Mouse (Mus musculus): ENCODE measurements around the gene Pcgf2.

Gene Pcgf2

DNA sequence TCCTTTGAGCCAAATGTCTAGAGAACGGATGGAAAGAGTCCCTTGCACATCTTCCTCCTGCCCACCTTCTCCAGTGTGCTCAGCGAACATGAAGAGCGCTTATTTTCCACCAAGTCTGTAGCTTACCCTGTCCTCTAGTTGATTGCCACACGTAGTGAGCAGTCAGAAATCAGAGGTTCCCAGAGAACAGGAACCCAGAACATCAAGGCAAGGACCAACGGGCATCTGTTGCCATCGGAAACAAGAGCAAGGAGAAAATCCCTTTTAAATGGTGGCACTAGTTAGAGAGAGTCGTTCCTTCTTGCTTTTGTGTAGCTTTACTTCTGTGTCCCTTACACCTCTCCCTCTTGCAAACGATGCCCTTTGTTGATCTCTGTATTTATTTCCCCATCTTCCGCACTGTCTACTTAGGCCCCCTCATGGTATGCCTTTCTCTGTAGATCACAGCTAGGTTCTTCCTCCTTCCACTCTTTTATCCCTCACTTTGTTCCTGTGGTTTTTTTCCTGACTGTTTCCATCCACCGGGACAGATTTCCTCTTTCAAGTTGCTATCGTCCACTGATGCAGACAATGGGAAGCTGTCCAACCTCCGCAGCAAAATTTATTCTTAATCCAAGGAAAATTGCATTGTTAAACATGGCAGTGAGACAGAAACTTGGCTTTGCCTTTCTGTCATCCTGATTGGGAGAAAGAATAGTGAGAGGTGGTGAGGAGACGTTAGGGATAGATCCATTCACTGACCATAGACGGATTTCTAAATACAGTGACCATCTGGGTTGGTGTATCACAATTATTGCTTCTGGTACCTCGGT, 1.5 kb upstream of the Pcgf2 start:
- TF ChIP-seq GATA4 (IDR thresholded peaks at IDR 0.05; ENCODE audit: insufficient replicate concordance, low read length) = no peak

DNA sequence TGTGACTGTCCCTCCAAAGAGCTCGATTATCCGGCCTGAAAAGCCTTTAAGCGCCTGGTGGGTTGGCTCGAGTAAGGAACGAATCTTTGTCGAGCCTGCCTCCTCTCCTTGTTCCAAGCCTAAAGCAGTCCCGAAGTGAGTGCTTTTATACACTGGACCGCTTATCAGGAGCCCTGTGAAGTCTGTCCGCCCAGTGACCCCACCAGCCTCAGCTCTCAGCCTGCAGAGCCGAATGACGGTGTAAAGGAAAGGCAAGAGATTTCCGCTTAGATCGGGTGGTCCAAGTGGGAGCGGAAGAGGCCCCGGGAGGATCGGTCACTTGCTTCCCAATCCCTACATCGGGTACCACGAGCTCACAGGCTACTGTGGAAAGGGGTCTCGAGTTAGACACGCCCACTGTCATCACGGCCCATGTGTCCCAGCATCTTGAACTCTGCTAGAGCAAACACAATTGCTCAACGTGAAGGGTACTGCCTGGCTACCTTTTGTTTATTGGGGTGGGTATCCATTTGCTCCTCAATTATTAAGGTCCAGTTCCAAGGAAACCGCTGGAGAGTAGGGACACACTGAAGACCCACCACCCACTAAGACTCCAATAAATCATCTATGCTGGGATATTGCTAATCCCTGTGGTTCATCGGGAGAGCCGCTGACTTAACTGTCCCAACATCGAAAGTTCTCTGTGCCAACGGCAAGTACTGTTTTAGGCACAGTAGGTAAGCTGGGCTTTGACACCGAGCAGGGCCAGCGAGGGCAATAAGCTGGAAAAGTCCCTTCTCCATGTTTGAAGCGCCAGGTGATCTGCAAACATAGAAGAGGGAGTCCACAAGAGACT, 666 bp upstream of the Pcgf2 start:
- no peak; the same call in 1 of the 2 replicates for TF ChIP-seq GATA4 (IDR thresholded peaks at IDR 0.05; ENCODE audit: insufficient replicate concordance, low read length)

- no peak for TF ChIP-seq GATA4 (IDR thresholded peaks at IDR 0.05; ENCODE audit: insufficient replicate concordance, low read length)
These were observed 683 bp downstream of the Pcgf2 start for GRCm38 (mm10) chr11:97699626-97700002.

DNA sequence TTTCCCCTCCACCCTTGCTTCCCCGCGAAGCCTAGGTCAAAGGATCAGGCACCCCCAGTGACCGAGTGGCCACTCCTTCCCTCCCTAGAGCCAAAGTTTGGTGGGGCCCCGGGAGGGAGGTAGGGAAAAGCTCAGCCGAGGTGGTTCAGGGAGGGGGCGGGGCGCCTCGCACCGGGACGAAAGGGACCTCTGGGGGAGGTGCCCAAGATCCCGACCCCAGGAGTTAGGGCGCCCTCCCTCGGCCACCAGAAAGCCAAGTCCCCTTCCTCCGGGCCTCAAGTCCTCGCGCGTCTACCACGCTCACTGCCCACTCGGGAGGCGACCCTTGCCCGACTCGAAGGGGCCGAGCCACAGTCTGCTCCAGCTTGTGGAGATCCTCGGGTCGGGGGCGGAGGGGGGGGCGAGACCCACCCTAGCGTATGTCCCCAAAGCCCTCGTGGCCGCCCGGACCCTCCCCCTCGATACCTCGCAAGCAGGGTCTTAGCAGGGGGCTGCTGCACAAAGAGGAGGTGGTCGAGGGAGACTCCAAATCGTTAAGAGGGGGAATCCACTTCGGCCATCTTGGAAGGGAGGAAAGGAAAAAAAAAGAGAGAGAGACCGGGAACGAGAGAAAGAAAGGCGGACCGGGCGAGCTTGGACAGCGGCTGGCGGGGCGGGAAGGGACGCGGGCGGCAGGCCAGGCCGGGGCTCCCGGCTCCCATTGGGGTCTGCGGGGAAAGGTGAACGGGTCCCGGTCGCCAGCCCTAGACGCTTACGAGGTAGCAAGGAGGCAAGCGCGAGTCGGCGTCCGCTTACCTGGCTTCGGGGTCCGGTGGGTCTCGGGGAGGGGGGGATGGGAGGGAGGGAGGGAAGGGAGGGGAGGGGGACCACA, 1.3 kb downstream of the Pcgf2 start:
- TF ChIP-seq GATA4 (IDR thresholded peaks at IDR 0.05; ENCODE audit: insufficient replicate concordance, low read length) = no peak

DNA sequence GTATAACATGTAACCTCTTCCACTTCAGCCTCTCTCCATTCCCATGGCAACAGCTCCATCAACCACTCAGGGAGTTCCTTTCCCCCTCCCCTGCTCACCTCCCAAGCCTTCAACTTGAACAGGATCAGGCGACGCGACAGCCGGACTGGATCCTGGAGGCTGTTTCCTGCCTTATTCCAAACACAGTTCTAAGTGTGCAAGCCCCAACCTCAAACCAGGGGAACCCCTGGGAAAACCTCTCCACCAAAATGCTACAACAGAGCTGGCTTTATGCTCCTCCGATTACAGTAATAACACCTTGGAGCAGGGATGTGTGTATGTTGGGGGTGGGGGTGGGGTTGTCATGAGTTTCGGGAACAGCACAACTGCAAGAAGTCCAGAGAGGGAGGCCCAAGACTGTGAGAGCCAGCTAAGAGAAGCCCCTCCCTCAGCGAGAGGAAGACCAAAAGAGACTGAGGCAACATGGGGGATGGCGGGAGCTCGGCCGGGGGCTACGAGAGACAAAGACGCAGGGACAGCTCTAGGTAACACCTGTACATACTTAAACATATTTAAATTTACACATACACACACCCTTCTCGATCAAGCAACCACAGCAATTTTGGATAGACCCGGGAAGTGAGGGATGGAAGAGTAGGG, 2.3 kb downstream of the Pcgf2 start:
- TF ChIP-seq GATA4 (IDR thresholded peaks at IDR 0.05; ENCODE audit: insufficient replicate concordance, low read length) = no peak

- TF ChIP-seq GATA4 (IDR thresholded peaks at IDR 0.05; ENCODE audit: insufficient replicate concordance, low read length) = no peak
These were observed 3.0 kb downstream of the Pcgf2 start for GRCm38 (mm10) chr11:97697199-97697890.

DNA sequence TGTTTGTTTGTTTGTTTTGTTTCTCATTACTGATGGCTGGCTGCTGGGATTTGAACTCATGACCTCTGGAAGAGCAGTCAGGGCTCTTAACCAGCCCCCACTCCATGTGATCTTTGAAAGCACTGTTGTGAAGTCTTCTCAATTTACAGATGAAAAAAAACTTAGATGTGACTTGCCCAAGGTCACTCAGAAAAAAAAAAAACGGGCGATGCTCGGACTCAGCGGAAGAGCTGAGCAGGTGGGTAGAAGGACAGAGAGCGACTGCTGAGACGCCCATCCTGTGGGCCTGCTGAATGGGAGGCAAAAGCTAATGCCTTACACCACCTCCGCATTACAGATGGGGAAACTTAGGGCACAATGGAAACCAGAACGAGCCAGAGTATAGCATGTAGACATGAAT, 3.6 kb downstream of the Pcgf2 start:
- TF ChIP-seq GATA4 (IDR thresholded peaks at IDR 0.05; ENCODE audit: insufficient replicate concordance, low read length) = no peak

DNA sequence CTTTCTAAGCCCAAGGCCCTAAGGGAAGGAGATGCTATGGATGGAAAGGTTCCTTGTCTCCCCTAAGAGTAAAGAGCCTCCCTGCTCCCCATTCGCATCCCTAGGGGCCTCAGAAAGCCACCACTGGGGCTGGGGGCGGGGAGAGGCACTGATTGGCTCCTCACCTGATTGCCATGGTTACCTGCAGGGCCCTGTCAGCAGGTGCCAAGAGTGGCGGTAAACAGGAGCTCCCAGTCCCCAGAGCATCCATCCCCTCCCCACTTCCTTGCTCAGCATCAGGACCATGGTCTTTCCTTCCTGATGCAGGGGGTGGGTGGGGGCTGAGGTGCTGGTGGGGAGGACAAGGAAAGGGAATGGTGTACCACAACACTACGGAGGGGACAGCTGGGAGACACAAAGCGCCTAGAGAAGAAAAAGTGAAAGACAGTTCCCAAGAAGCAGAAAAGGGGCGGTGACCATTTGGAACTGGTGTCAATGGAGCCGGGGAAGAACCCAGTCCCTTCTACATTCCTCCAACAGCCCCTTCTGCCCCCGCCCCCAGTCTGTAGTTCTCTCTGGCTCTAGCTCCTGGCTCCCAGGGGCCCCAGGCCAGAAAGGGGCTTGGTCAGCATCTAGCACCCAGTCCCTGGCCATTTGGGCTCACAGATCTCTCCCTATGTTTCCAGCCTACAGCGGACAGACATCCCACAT, 4.4 kb downstream of the Pcgf2 start:
- TF ChIP-seq GATA4 (IDR thresholded peaks at IDR 0.05; ENCODE audit: insufficient replicate concordance, low read length) = no peak

- no peak for TF ChIP-seq GATA4 (IDR thresholded peaks at IDR 0.05; ENCODE audit: insufficient replicate concordance, low read length)
These were observed 5.2 kb downstream of the Pcgf2 start for GRCm38 (mm10) chr11:97694921-97695711.

DNA sequence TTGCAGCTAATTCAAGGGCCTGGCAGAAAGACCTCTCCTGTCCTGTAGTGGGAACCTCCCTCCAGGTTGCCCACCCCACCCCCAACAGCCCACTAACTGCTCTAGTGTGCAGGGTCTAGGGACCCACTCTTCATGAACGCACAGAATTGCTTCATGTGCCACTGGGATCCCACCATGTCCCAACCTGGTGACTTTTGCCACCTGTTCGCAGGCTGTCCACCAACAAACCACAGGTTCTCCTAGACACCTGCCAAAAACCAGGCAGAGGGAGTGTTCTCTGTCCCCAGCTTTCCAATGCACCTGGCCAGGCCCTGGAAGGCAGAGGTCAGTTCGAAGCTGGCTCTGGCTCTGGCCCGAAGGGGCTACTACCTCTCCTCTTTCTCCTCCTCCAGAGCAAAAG, 5.9 kb downstream of the Pcgf2 start:
- no peak for TF ChIP-seq GATA4 (IDR thresholded peaks at IDR 0.05; ENCODE audit: insufficient replicate concordance, low read length)

DNA sequence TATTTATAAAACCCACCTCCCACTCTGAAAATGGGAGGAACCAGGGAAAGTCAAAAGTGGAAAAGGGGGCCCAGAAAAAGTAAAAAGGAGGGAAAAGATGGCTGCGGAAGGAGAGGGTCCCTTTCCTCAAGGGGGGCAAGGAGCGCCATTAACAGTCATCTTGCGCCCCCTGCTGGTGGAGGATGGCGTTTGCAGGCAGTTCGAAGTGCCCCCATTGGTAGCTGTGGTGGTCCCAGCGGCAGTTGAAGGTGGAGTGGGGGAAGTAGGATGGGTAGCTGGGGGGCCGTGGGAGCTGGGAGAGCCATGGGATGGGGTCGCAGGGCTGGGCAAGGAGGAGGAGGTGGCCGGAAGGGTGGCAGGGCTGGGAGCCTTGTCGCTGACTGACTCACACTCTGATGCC, 10.4 kb downstream of the Pcgf2 start:
- no peak for TF ChIP-seq GATA4 (IDR thresholded peaks at IDR 0.05; ENCODE audit: insufficient replicate concordance, low read length)

DNA sequence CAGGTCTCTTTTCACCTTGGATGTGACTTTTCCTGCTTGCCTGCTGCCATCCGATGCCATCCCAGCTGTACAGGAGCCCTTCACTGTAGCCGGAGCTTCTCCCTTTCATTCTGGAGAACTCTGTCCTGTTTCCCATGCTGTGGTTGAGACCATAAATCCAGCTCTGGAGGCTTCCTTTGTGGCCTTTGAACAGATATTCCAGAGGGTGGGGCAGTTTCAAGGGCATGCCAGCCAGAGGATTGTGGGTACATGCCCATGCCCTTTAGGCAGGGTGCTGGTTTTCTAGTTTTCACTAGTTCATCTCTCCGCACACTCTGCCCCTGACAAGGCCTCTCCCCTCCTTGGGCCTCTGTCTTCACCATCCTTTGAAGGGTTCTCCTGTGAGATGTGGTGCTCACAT, 13.2 kb downstream of the Pcgf2 start:
- no peak for TF ChIP-seq GATA4 (IDR thresholded peaks at IDR 0.05; ENCODE audit: insufficient replicate concordance, low read length)

GRCm38 (mm10) chr11:97686322-97686908, 13.9 kb downstream of the Pcgf2 start:
- no peak for TF ChIP-seq GATA4 (IDR thresholded peaks at IDR 0.05; ENCODE audit: insufficient replicate concordance, low read length)

Measured in liver, adult (tissue).